Mouse (Mus musculus) ES-E14 (cell line): ENCODE measurements around the gene Igflr1. TPM values are rescaled to one million over a fixed set of nuclear protein-coding genes. Genes with fewer than 3 reads are reported as not detected.

Source experiments
- DNase-seq: peaks from one replicate; pipeline ENCODE4 v3.0.0-alpha.2; 2013; ENCODE audit warnings: low read depth, low spot score
- H3K27ac ChIP-seq: 2 replicates; pipeline ENCODE4 v1.5.1; 2012; ENCODE audit warnings: low read depth, mild to moderate bottlenecking, low read length, moderate library complexity, mixed read lengths; ENCODE audit not compliant: poor library complexity, insufficient read depth, severe bottlenecking
- H3K36me3 ChIP-seq: 2 replicates; pipeline ENCODE4 v1.6.1; 2012; ENCODE audit warnings: mild to moderate bottlenecking, low read length, moderate library complexity, mixed read lengths; ENCODE audit not compliant: control insufficient read depth, poor library complexity, insufficient read depth, severe bottlenecking
- H3K4me1 ChIP-seq, 2 experiments: fragments of 150-350 bp in 1 of 2; sonication (generic) in 1 of 2; 2 replicates each; pipeline ENCODE4 v1.6.1; 2012; ENCODE audit warnings: low read length in 2 of 2, mild to moderate bottlenecking in 1 of 2, mixed read lengths in 1 of 2; ENCODE audit not compliant: control insufficient read depth in 2 of 2, insufficient read depth in 2 of 2, poor library complexity in 1 of 2
- H3K4me3 ChIP-seq, 2 experiments: fragments of 150-350 bp in 1 of 2; sonication (generic) in 1 of 2; 2 replicates each; pipeline ENCODE4 v1.5.1; 2012; ENCODE audit warnings: low read length in 2 of 2, low read depth in 1 of 2, mild to moderate bottlenecking in 1 of 2, mixed read lengths in 1 of 2; ENCODE audit not compliant: insufficient read depth in 1 of 2, poor library complexity in 1 of 2, severe bottlenecking in 1 of 2
- H3K9ac ChIP-seq: 2 replicates; pipeline ENCODE4 v1.6.1; 2012; ENCODE audit warnings: low read depth, mild to moderate bottlenecking, low read length, mixed read lengths; ENCODE audit not compliant: poor library complexity, insufficient read depth, severe bottlenecking
- H3K9me3 ChIP-seq: fragments of 150-350 bp; sonication (generic); 2 replicates; pipeline ENCODE4 v1.6.1; 2012; ENCODE audit warnings: low read depth, mild to moderate bottlenecking, low read length; ENCODE audit not compliant: control insufficient read depth, insufficient read depth
- CHD2 ChIP-seq: IDR thresholded peaks from 2 replicates; pipeline ENCODE4 v1.6.1; 2014; ENCODE audit warnings: mild to moderate bottlenecking, low read depth, low read length, inconsistent platforms
- HCFC1 ChIP-seq: IDR thresholded peaks from 2 replicates; pipeline ENCODE4 v1.6.1; 2012; ENCODE audit warnings: low read length, inconsistent platforms, borderline replicate concordance; ENCODE audit not compliant: insufficient read depth
- MAFK ChIP-seq: IDR thresholded peaks from 2 replicates; pipeline ENCODE4 v1.6.1; 2014; ENCODE audit warnings: mild to moderate bottlenecking, low read depth, low read length, inconsistent platforms; ENCODE audit not compliant: insufficient read depth
- ZC3H11A ChIP-seq: IDR thresholded peaks from 2 replicates; pipeline ENCODE4 v1.6.1; 2012; ENCODE audit warnings: low read depth, mild to moderate bottlenecking, inconsistent platforms, low read length, borderline replicate concordance
- ZNF384 ChIP-seq: IDR thresholded peaks from 2 replicates; pipeline ENCODE4 v1.6.1; 2012; ENCODE audit warnings: low read depth, low read length, inconsistent platforms
- in situ Hi-C, 2 experiments: fragments of 600-800 bp; cut with MboI; formaldehyde crosslinking; loops; one replicate each; pipeline ENCODE4 v1.15.1; 2025; ENCODE audit warnings: low sequenced_read_pairs in 2 of 2, inconsistent platforms in 1 of 2; ENCODE audit not compliant: unreplicated experiment in 2 of 2
- total RNA-seq: library from RNA; depleted of rRNA; stranded (reverse); fragments of 300-350 nt; gene quantifications from 2 replicates; pipeline ENCODE4 v1.2.3, GENCODE M21; 2012

Igflr1 gene
- total RNA-seq, 1 experiment: 1.3 TPM

- Histone ChIP-seq H3K4me3 (no peak overlapping the region), H3K27ac (no peak overlapping the region; the same call in 1 of the 2 replicates), H3K9me3 (no peaks in the 10 kb centered on the region), H3K4me1 (peaks cover 8 to 35% of the 10 kb centered on the region in 2 experiments), H3K9ac (no peak overlapping the region; the same call in 1 of the 2 replicates), H3K36me3 (no peaks in the 10 kb centered on the region)
- no peak for DNase-seq
- in situ Hi-C loops: no loop called here
- no peak for TF ChIP-seq CHD2
- no peak for TF ChIP-seq ZNF384
- TF ChIP-seq ZC3H11A: no peak
- TF ChIP-seq HCFC1: no peak
- no peak for TF ChIP-seq MAFK
These were observed 39.2 kb downstream of the Igflr1 start for GRCm38 (mm10) chr7:30604424-30604823.

GRCm38 (mm10) chr7:30604944-30605343, 39.7 kb downstream of the Igflr1 start:
- DNase-seq: no peak
- Histone ChIP-seq H3K4me1 (peaks cover 8 to 36% of the 10 kb centered on the region in 2 experiments), H3K27ac (no peak overlapping the region), H3K4me3 (no peak overlapping the region), H3K9me3 (no peaks in the 10 kb centered on the region), H3K36me3 (no peaks in the 10 kb centered on the region), H3K9ac (no peak overlapping the region; the same call in 1 of the 2 replicates)
- TF ChIP-seq ZC3H11A (no peak), ZNF384 (no peak), CHD2 (no peak), HCFC1 (no peak), MAFK (no peak)
- in situ Hi-C loops: no loop called here

- H3K27ac ChIP-seq: no peak overlapping the region; the same call in 1 of the 2 replicates
- H3K4me3 ChIP-seq: no peak overlapping the region
- TF ChIP-seq CHD2 (no peak), ZC3H11A (peak; percentile 72; the same call in 1 of the 2 replicates)
- H3K4me1 ChIP-seq: peaks cover 2 to 31% of the 10 kb centered on the region in 2 experiments
- H3K9ac ChIP-seq: no peak overlapping the region
- DNase-seq: peak; percentile 94
- H3K9me3 ChIP-seq: no peaks in the 10 kb centered on the region
- no peaks in the 10 kb centered on the region for H3K36me3 ChIP-seq
- in situ Hi-C loops: no loop called here
These were observed 42.6 kb downstream of the Igflr1 start for GRCm38 (mm10) chr7:30607706-30608309.

- in situ Hi-C loops: no loop called here
- no peak for DNase-seq
- no peak overlapping the region; the same call in 1 of the 2 replicates for H3K27ac ChIP-seq
These were observed 43.2 kb downstream of the Igflr1 start for GRCm38 (mm10) chr7:30608476-30608875.

GRCm38 (mm10) chr7:30610043-30610442, 44.8 kb downstream of the Igflr1 start:
- H3K36me3 ChIP-seq: no peaks in the 10 kb centered on the region
- in situ Hi-C loops: no loop called here
- TF ChIP-seq MAFK: no peak
- TF ChIP-seq ZNF384: no peak
- TF ChIP-seq HCFC1: no peak
- TF ChIP-seq CHD2: no peak
- no peak for TF ChIP-seq ZC3H11A
- H3K9me3 ChIP-seq: no peaks in the 10 kb centered on the region
- H3K4me1 ChIP-seq: peaks cover 0 to 17% of the 10 kb centered on the region in 2 experiments; a peak in 2 of 4 replicates
- no peak overlapping the region for H3K9ac ChIP-seq
- no peak overlapping the region for H3K27ac ChIP-seq
- DNase-seq: no peak
- no peak overlapping the region for H3K4me3 ChIP-seq

More at GRCm38 (mm10) chr7:30608476-30608875, 43.2 kb downstream of the Igflr1 start:
- Histone ChIP-seq H3K9ac (no peak overlapping the region), H3K4me1 (peaks cover 0 to 25% of the 10 kb centered on the region in 2 experiments; a peak in 3 of 4 replicates), H3K4me3 (no peak overlapping the region), H3K9me3 (no peaks in the 10 kb centered on the region), H3K36me3 (no peaks in the 10 kb centered on the region)
- TF ChIP-seq HCFC1 (no peak), ZNF384 (no peak)
